Mouse (Mus musculus) CH12.LX (cell line): ENCODE measurements around the gene Ubap2l. TPM values are rescaled to one million over a fixed set of nuclear protein-coding genes. Genes with fewer than 3 reads are reported as not detected.

Experiments used
- DNase-seq: peaks from one replicate; pipeline ENCODE4 v3.0.0-alpha.2; 2013; ENCODE audit errors: extremely low read depth
- H3K27ac ChIP-seq: 2 replicates; pipeline ENCODE4 v1.5.1; 2012; ENCODE audit warnings: low read depth, mild to moderate bottlenecking, control low read depth, moderate library complexity; ENCODE audit not compliant: insufficient read depth
- H3K27me3 ChIP-seq: replicated peaks from 2 replicates; pipeline ENCODE3; 2012; ENCODE audit warnings: inconsistent platforms
- H3K36me3 ChIP-seq, 2 experiments: replicated peaks in 1 of 2; 2 replicates each; pipeline versions ENCODE3 to v1.6.1; 2012; ENCODE audit warnings: inconsistent platforms in 1 of 2, low read length in 1 of 2, mild to moderate bottlenecking in 1 of 2, mixed read lengths in 1 of 2, moderate library complexity in 1 of 2; ENCODE audit not compliant: control insufficient read depth in 1 of 2, insufficient read depth in 1 of 2
- H3K4me1 ChIP-seq, 2 experiments: 2 replicates each; pipeline ENCODE4 v1.6.1; 2012; ENCODE audit warnings: inconsistent platforms in 1 of 2, moderate library complexity in 1 of 2; ENCODE audit not compliant: insufficient read depth in 2 of 2, control insufficient read depth in 1 of 2
- H3K4me2 ChIP-seq: 2 replicates; pipeline ENCODE4 v1.6.1; 2012; ENCODE audit warnings: low read depth, mild to moderate bottlenecking, control low read depth; ENCODE audit not compliant: poor library complexity, insufficient read depth, severe bottlenecking
- H3K4me3 ChIP-seq, 3 experiments: fragments of 150-350 bp in 1 of 3; sonication (generic) in 1 of 3; replicated peaks in 1 of 3; 2 replicates each; pipeline versions ENCODE3 to v1.5.1; 2011 to 2012; ENCODE audit warnings: low read depth in 2 of 3, low read length in 2 of 3, mild to moderate bottlenecking in 2 of 3, moderate library complexity in 2 of 3, control low read depth in 1 of 3, improper control_type of control experiment in 1 of 3, inconsistent platforms in 1 of 3, mixed read lengths in 1 of 3; ENCODE audit not compliant: poor library complexity in 1 of 3
- H3K79me2 ChIP-seq: replicated peaks from 2 replicates; pipeline ENCODE4 v1.6.1; 2012; ENCODE audit warnings: mild to moderate bottlenecking, moderate library complexity; ENCODE audit not compliant: control insufficient read depth, poor library complexity, insufficient read depth, severe bottlenecking; ENCODE audit errors: extremely low read depth
- H3K9ac ChIP-seq: 2 replicates; pipeline ENCODE4 v1.6.1; 2012; ENCODE audit warnings: low read depth, mild to moderate bottlenecking, control low read depth, moderate library complexity; ENCODE audit not compliant: insufficient read depth
- H3K9me3 ChIP-seq: replicated peaks from 2 replicates; pipeline ENCODE3; 2012; ENCODE audit warnings: low read length, inconsistent platforms, mixed read lengths
- BHLHE40 ChIP-seq: IDR thresholded peaks from 2 replicates; pipeline ENCODE4 v1.6.1; 2011; ENCODE audit warnings: mild to moderate bottlenecking, low read depth, low read length, improper control_type of control experiment
- CHD1 ChIP-seq: IDR thresholded peaks from 2 replicates; pipeline ENCODE4 v1.6.1; 2012; ENCODE audit warnings: low read depth, low read length, improper control_type of control experiment, inconsistent platforms
- CHD2 ChIP-seq: IDR thresholded peaks from 2 replicates; pipeline ENCODE4 v1.6.1; 2011; ENCODE audit warnings: low read length, improper control_type of control experiment
- CTCF ChIP-seq, 2 experiments: IDR thresholded peaks in 1 of 2; conservative IDR thresholded peaks in 1 of 2; 2 replicates each; pipeline ENCODE4 v1.5.1; 2011 to 2012; ENCODE audit warnings: low read depth in 2 of 2, low read length in 2 of 2, improper control_type of control experiment in 1 of 2, inconsistent platforms in 1 of 2, mild to moderate bottlenecking in 1 of 2, moderate library complexity in 1 of 2
- ELF1 ChIP-seq: IDR thresholded peaks from 2 replicates; pipeline ENCODE4 v1.6.1; 2014; ENCODE audit warnings: low read depth, mild to moderate bottlenecking, inconsistent platforms, low read length, improper control_type of control experiment
- EP300 ChIP-seq: IDR thresholded peaks from 2 replicates; pipeline ENCODE4 v1.6.1; 2011; ENCODE audit warnings: low read length, improper control_type of control experiment
- ETS1 ChIP-seq: conservative IDR thresholded peaks from 2 replicates; pipeline ENCODE4 v1.6.1; 2012; ENCODE audit warnings: low read depth, mild to moderate bottlenecking, inconsistent platforms, low read length, improper control_type of control experiment, moderate library complexity
- HCFC1 ChIP-seq: IDR thresholded peaks from 2 replicates; pipeline ENCODE4 v1.6.1; 2012; ENCODE audit warnings: low read depth, mild to moderate bottlenecking, inconsistent platforms, low read length, improper control_type of control experiment
- IRF4 ChIP-seq: IDR thresholded peaks from 2 replicates; pipeline ENCODE4 v1.6.1; 2014; ENCODE audit warnings: low read depth, mild to moderate bottlenecking, inconsistent platforms, low read length, improper control_type of control experiment
- KAT2A ChIP-seq: IDR thresholded peaks from 2 replicates; pipeline ENCODE4 v1.6.1; 2012; ENCODE audit warnings: low read length, improper control_type of control experiment, inconsistent platforms; ENCODE audit not compliant: insufficient replicate concordance
- MAFK ChIP-seq: IDR thresholded peaks from 2 replicates; pipeline ENCODE4 v1.6.1; 2011; ENCODE audit warnings: low read length, improper control_type of control experiment; ENCODE audit not compliant: insufficient replicate concordance
- RAD21 ChIP-seq: IDR thresholded peaks from 2 replicates; pipeline ENCODE4 v1.6.1; 2011; ENCODE audit warnings: low read depth, mild to moderate bottlenecking, low read length, improper control_type of control experiment, moderate library complexity
- RCOR1 ChIP-seq: conservative IDR thresholded peaks from 2 replicates; pipeline ENCODE4 v1.6.1; 2012; ENCODE audit warnings: low read depth, mild to moderate bottlenecking, inconsistent platforms, low read length, improper control_type of control experiment
- SIN3A ChIP-seq: IDR thresholded peaks from 2 replicates; pipeline ENCODE4 v1.6.1; 2012; ENCODE audit warnings: low read length, improper control_type of control experiment, inconsistent platforms
- SMC3 ChIP-seq: IDR thresholded peaks from 2 replicates; pipeline ENCODE4 v1.6.1; 2011; ENCODE audit warnings: low read depth, low read length, improper control_type of control experiment
- TCF12 ChIP-seq: IDR thresholded peaks from 2 replicates; pipeline ENCODE4 v1.6.1; 2014; ENCODE audit warnings: low read depth, mild to moderate bottlenecking, inconsistent platforms, low read length, improper control_type of control experiment
- UBTF ChIP-seq: IDR thresholded peaks from 2 replicates; pipeline ENCODE4 v1.6.1; 2012; ENCODE audit warnings: low read depth, mild to moderate bottlenecking, inconsistent platforms, low read length, improper control_type of control experiment, moderate library complexity
- ZKSCAN1 ChIP-seq: IDR thresholded peaks from 2 replicates; pipeline ENCODE4 v1.6.1; 2012; ENCODE audit warnings: low read depth, inconsistent platforms, low read length, improper control_type of control experiment, borderline replicate concordance
- ZNF384 ChIP-seq: IDR thresholded peaks from 2 replicates; pipeline ENCODE4 v1.6.1; 2012; ENCODE audit warnings: low read depth, low read length, improper control_type of control experiment, inconsistent platforms
- dilution Hi-C: fragments of 300-500 bp; cut with MboI; formaldehyde crosslinking; loops from 2 replicates; pipeline ENCODE4 v1.14.3; 2020; ENCODE audit warnings: low sequenced_read_pairs; ENCODE audit not compliant: extremely low pct_unique_long_range_greater_than_20kb, extremely low pct_ligation_motif_present
- in situ Hi-C: fragments of 300-500 bp; cut with MboI; formaldehyde crosslinking; loops from 3 replicates; pipeline ENCODE4 v1.14.3; 2019; ENCODE audit warnings: low sequenced_read_pairs, low pct_ligation_motif_present, low pct_unique_long_range_greater_than_20kb, mixed read lengths
- polyA plus RNA-seq: library from polyadenylated mRNA; unstranded; fragments of >175 nt; gene quantifications from 2 replicates; pipeline ENCODE4 v1.2.1, GENCODE M21; 2012; ENCODE audit warnings: low read depth; ENCODE audit not compliant: insufficient read length
- total RNA-seq, 2 experiments: library from RNA; depleted of rRNA; stranded (reverse); fragments of 300-350 nt in 1 of 2; fragments of >200 nt in 1 of 2; gene quantifications; 2 replicates each; pipeline ENCODE4 v1.2.3; 2012 to 2014

The Ubap2l gene
- total and polyA plus RNA-seq, 3 experiments = 49.0 to 201 (median 72.6) TPM

DNA sequence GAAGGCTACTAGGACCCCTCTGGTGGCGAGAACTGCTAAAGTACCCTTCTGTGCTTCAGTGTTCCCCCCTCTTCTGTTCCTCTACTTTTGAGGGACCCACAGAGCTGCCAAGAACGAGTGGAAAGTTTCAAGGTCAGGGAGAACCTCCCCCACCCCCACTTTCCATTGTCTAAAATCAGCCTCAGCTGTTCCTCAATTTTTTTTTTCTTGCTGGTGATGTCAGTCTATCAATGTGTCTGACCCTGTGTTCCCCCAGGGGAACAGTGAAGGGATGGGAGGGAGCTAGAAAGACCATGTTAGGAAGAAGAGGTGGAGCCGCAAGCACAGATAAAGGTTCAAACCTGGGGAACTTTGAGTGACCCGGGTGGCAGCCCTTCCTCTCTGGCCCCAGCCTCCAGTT lies 19.9 kb upstream of the Ubap2l start, which contains the start of gene Tpm3:
TSS of gene Tpm3 (plus strand) at position 356 of the 400 bp plus-strand sequence.
- peak; percentile 71 for DNase-seq
- H3K79me2 ChIP-seq = no peaks in the 10 kb centered on the region
- peaks cover 0 to 5% of the 10 kb centered on the region in 2 experiments for H3K36me3 ChIP-seq
- peak; percentile 41; the same call in 1 of the 2 replicates for TF ChIP-seq EP300
- no peak for TF ChIP-seq IRF4
- TF ChIP-seq ETS1 = peak; percentile 83
- 0 out of 2 replicates have a peak, but pooled peaks have one; percentile 11 for TF ChIP-seq SIN3A
- no peak for TF ChIP-seq CTCF (conservative IDR thresholded peaks at IDR 0.05 in 1 of 2, IDR thresholded peaks at IDR 0.05 in 1 of 2; ENCODE audit: low read depth in 2 of 2, low read length in 2 of 2)
- peak; percentile 90 for TF ChIP-seq ZNF384
- no peak for TF ChIP-seq SMC3
- no peak for TF ChIP-seq UBTF
- TF ChIP-seq MAFK = no peak
- no peak for TF ChIP-seq KAT2A
- TF ChIP-seq BHLHE40 = no peak
- no peak for TF ChIP-seq CHD1
- no peak for TF ChIP-seq RAD21
- no peak for TF ChIP-seq ELF1
- H3K27me3 ChIP-seq = no peaks in the 10 kb centered on the region
- no peak within 1 kb of the TSS for H3K27ac ChIP-seq
- H3K9ac ChIP-seq = no peak within 1 kb of the TSS
- 0 out of 2 replicates have a peak within 1 kb of the TSS, but pooled peaks have one; percentile 7 for H3K4me2 ChIP-seq
- peaks cover 6 to 26% of the 10 kb centered on the region in 2 experiments for H3K4me1 ChIP-seq
- dilution Hi-C loops = no loop called here
- no peaks in the 10 kb centered on the region for H3K9me3 ChIP-seq
- in situ Hi-C loops = loop anchor here (10.0 kb wide), 2 partner anchors 107 to 277 kb away; partner anchors contain the start of gene Atp8b2
- H3K4me3 ChIP-seq = no peak within 1 kb of the TSS

GRCm38 (mm10) chr3:90069688-90070087 lies 17.3 kb upstream of the Ubap2l start:
- no peaks in the 10 kb centered on the region for H3K27me3 ChIP-seq
- peaks cover 3 to 29% of the 10 kb centered on the region in 2 experiments for H3K36me3 ChIP-seq
- H3K79me2 ChIP-seq = no peaks in the 10 kb centered on the region
- in situ Hi-C loops = loop anchor here (10.0 kb wide), 2 partner anchors 105 to 275 kb away; partner anchors contain the start of gene Atp8b2
- no peak overlapping the region for H3K4me3 ChIP-seq
- DNase-seq = no peak
- H3K9ac ChIP-seq = no peak overlapping the region
- no peaks in the 10 kb centered on the region for H3K9me3 ChIP-seq
- H3K4me1 ChIP-seq = peaks cover 6 to 21% of the 10 kb centered on the region in 2 experiments
- H3K27ac ChIP-seq = no peak overlapping the region
- TF ChIP-seq CHD2 (no peak), KAT2A (no peak), TCF12 (no peak), SMC3 (no peak), HCFC1 (no peak), UBTF (no peak), ZKSCAN1 (no peak), RCOR1 (no peak)
- TF ChIP-seq, all 38 proteins: peak for 0
- dilution Hi-C loops = no loop called here
- H3K4me2 ChIP-seq = no peak overlapping the region
